Mouse (Mus musculus): Measurements from ENCODE around the gene Slc25a51.

Slc25a51 gene

GRCm38 (mm10) chr4:45408427-45409132 lies at the start of gene Slc25a51:
TSS of gene Slc25a51 (minus strand) at chr4:45408766.
- peak; percentile 86 to 92 for DNase-seq

- DNase-seq: no peak
Observed at GRCm38 (mm10) chr4:45457543-45457942, 49.0 kb upstream of the Slc25a51 start.

GRCm38 (mm10) chr4:45455001-45455400 lies 46.4 kb upstream of the Slc25a51 start:
- DNase-seq: no peak

GRCm38 (mm10) chr4:45453271-45453851 lies 44.8 kb upstream of the Slc25a51 start:
- no peak for DNase-seq

GRCm38 (mm10) chr4:45452569-45453111 lies 44.1 kb upstream of the Slc25a51 start:
- DNase-seq: no peak

- no peak for DNase-seq
Observed at GRCm38 (mm10) chr4:45449012-45449411, 40.4 kb upstream of the Slc25a51 start.

GRCm38 (mm10) chr4:45448481-45448880 lies 39.9 kb upstream of the Slc25a51 start:
- no peak for DNase-seq

- DNase-seq: no peak
Observed at GRCm38 (mm10) chr4:45447196-45447595, 38.6 kb upstream of the Slc25a51 start.

GRCm38 (mm10) chr4:45445235-45445634 lies 36.7 kb upstream of the Slc25a51 start:
- DNase-seq: peak in 1 of 2 experiments; percentile 40

- DNase-seq: no peak
Observed at GRCm38 (mm10) chr4:45444813-45445212, 36.2 kb upstream of the Slc25a51 start.

GRCm38 (mm10) chr4:45443652-45444051 lies 35.1 kb upstream of the Slc25a51 start:
- DNase-seq: no peak

- no peak for DNase-seq
Observed at GRCm38 (mm10) chr4:45442237-45442636, 33.7 kb upstream of the Slc25a51 start.

GRCm38 (mm10) chr4:45441778-45442177 lies 33.2 kb upstream of the Slc25a51 start:
- no peak for DNase-seq

GRCm38 (mm10) chr4:45439281-45439680 lies 30.7 kb upstream of the Slc25a51 start:
- no peak for DNase-seq

GRCm38 (mm10) chr4:45437010-45437409 lies 28.4 kb upstream of the Slc25a51 start:
- no peak for DNase-seq

GRCm38 (mm10) chr4:45436383-45436913 lies 27.9 kb upstream of the Slc25a51 start:
- DNase-seq: no peak

GRCm38 (mm10) chr4:45435899-45436298 lies 27.3 kb upstream of the Slc25a51 start:
- DNase-seq: no peak

- DNase-seq: no peak
Observed at GRCm38 (mm10) chr4:45434681-45435080, 26.1 kb upstream of the Slc25a51 start.

GRCm38 (mm10) chr4:45434071-45434470 lies 25.5 kb upstream of the Slc25a51 start:
- DNase-seq: peak; percentile 49 to 66

- peak; percentile 37 to 72 for DNase-seq
Observed at GRCm38 (mm10) chr4:45431806-45432205, 23.2 kb upstream of the Slc25a51 start.

GRCm38 (mm10) chr4:45431316-45431715 lies 22.8 kb upstream of the Slc25a51 start:
- DNase-seq: peak; percentile 60 to 75

GRCm38 (mm10) chr4:45429451-45429850 lies 20.9 kb upstream of the Slc25a51 start:
- DNase-seq: peak in 1 of 2 experiments; percentile 38

GRCm38 (mm10) chr4:45426724-45427457 lies 18.3 kb upstream of the Slc25a51 start:
- peak in 1 of 2 experiments; percentile 62 for DNase-seq

Data from cerebellum, postnatal 14 days (tissue).